Mouse (Mus musculus) intestine, postnatal 0 days (tissue): Measurements from ENCODE around the gene Scml4. TPM values are rescaled to one million over a fixed set of nuclear protein-coding genes. Genes with fewer than 3 reads are reported as not detected.

Source experiments
- ATAC-seq: fragments of 200-750 bp; cut with Nextera tagmentation; 2 replicates; pipeline ENCODE4 v1.8.0; 2017; ENCODE audit warnings: mild to moderate bottlenecking, moderate TSS enrichment, moderate library complexity
- H3K27ac ChIP-seq: fragments of 300-500 bp; sonication (generic); 2 replicates; pipeline ENCODE4 v1.5.1; 2014; ENCODE audit warnings: mild to moderate bottlenecking, low read depth, low read length, moderate library complexity
- H3K27me3 ChIP-seq: fragments of 300-500 bp; sonication (generic); replicated peaks from 2 replicates; pipeline ENCODE4 v1.6.1; 2014; ENCODE audit warnings: low read length, mixed read lengths; ENCODE audit not compliant: control insufficient read depth, insufficient read depth
- H3K36me3 ChIP-seq: fragments of 300-500 bp; sonication (generic); 2 replicates; pipeline ENCODE4 v1.6.1; 2014; ENCODE audit warnings: mild to moderate bottlenecking, moderate library complexity; ENCODE audit not compliant: control insufficient read depth, insufficient read depth
- H3K4me1 ChIP-seq: fragments of 300-500 bp; sonication (generic); replicated peaks from 2 replicates; pipeline ENCODE4 v1.6.1; 2014; ENCODE audit warnings: antibody characterized with exemption, low read length, mixed read lengths; ENCODE audit not compliant: control insufficient read depth, insufficient read depth
- H3K4me2 ChIP-seq: fragments of 300-500 bp; sonication (generic); replicated peaks from 2 replicates; pipeline ENCODE4 v1.6.1; 2014; ENCODE audit warnings: low read depth, mild to moderate bottlenecking, moderate library complexity
- H3K4me3 ChIP-seq: fragments of 300-500 bp; sonication (generic); 2 replicates; pipeline ENCODE4 v1.5.1; 2014; ENCODE audit warnings: low read depth, low read length
- H3K9ac ChIP-seq: fragments of 300-500 bp; sonication (generic); 2 replicates; pipeline ENCODE4 v1.6.1; 2014; ENCODE audit warnings: mild to moderate bottlenecking, low read depth, low read length
- H3K9me3 ChIP-seq: fragments of 300-500 bp; sonication (generic); 2 replicates; pipeline ENCODE4 v1.6.1; 2016; ENCODE audit warnings: mixed run types; ENCODE audit not compliant: control insufficient read depth
- CTCF ChIP-seq: sonication (generic); IDR thresholded peaks from 2 replicates; pipeline ENCODE4 v1.5.1; 2016; ENCODE audit warnings: low read depth, mild to moderate bottlenecking, control low read depth, antibody characterized with exemption, moderate library complexity
- WGBS: fragments of 180-500 bp; shearing (Covaris S2); extraction: QIAGEN DNeasy Blood & Tissue Kit; methylation state at CpG from one replicate; pipeline ENCODE4 v1.1.7; 2014; 5-methylcytosine and 5-hydroxymethylcytosine counted together
- polyA plus RNA-seq: library from polyadenylated mRNA; unstranded; fragments of >200 nt; fragmentation: Nextera tagmentation; extraction: Ambion mirVana; gene quantifications from 2 replicates; pipeline ENCODE4 v1.2.1, GENCODE M21; 2015

Scml4 gene
- polyA plus RNA-seq, 1 experiment from 2014 or later = 13.0 TPM

DNA sequence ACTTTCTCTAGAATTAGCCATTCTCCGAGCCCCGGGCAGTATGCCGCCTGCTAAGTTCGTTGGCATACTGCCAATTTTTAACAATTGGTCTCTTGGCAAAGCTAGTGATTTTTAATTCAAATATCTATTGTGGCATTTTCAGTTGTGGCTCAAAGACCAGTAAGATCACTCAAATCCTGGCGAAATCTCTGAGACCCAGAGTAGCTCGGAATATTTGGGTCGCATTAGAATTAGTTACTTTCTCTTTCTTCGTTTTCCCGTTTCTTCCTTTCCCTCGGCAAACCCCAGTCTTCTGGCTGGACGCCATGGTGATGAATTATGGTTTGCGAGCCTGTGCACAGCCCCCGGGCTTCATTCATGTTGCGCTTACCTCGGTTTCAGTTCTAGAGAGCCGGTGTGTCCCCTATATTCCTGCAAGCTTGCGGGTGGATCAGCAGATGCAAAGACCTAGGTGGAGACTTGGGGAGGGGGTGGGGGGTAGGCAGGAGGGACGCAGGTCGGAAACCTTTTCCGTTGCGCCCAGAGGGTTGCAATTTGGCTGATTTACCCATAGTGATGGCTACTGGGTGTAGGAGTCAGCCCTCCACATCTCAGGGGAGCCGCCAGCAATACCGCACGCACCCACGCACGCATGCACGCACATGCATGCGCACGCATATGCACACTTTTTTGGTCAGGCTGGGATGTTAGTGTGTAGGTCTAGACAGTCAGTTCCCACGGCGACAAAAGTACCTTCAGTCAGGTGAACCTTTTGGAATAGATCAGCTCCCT is 3.6 kb downstream of the Scml4 start:
- Histone ChIP-seq H3K36me3 (no peaks in the 10 kb centered on the region), H3K4me3 (peak overlapping the region; percentile 30), H3K27ac (no peak overlapping the region), H3K9me3 (no peaks in the 10 kb centered on the region), H3K4me2 (peak overlapping the region; percentile 61), H3K9ac (no peak overlapping the region), H3K27me3 (no peaks in the 10 kb centered on the region), H3K4me1 (0 out of 2 replicates have a peak, but pooled peaks cover 2% of the 10 kb centered on the region)
- TF ChIP-seq CTCF = no peak
- ATAC-seq = no peak
- WGBS = 38% methylated on average over 31 of the region's 31 CpGs

DNA sequence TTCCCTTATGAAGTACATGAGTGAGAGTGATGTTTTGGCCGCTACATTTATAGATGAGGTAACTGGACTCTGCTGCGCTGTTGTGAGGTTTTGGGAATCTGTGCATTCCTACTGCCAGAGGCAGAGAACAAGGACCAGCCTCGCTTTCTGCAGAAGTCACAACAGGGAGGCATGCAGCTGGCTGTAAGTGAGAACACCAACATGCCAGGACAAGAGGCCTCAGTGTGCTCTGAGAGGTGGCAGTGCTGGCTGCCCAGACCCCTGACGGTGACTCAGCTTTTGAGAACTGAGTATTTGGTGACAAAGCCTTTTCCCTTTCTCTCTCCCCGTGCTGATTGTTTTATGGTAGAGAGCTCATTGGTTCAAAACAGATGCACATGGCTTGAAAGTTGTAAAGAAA is 4.5 kb downstream of the Scml4 start:
- ATAC-seq = no peak
- Histone ChIP-seq H3K27ac (no peak overlapping the region), H3K9ac (no peak overlapping the region), H3K4me3 (no peak overlapping the region), H3K4me1 (0 out of 2 replicates have a peak, but pooled peaks cover 2% of the 10 kb centered on the region), H3K9me3 (no peaks in the 10 kb centered on the region), H3K27me3 (no peaks in the 10 kb centered on the region), H3K36me3 (no peaks in the 10 kb centered on the region), H3K4me2 (0 out of 2 replicates have a peak overlapping the region, but pooled peaks have one; percentile 61)
- no peak for TF ChIP-seq CTCF
- WGBS = 58% methylated on average over 5 of the region's 5 CpGs

DNA sequence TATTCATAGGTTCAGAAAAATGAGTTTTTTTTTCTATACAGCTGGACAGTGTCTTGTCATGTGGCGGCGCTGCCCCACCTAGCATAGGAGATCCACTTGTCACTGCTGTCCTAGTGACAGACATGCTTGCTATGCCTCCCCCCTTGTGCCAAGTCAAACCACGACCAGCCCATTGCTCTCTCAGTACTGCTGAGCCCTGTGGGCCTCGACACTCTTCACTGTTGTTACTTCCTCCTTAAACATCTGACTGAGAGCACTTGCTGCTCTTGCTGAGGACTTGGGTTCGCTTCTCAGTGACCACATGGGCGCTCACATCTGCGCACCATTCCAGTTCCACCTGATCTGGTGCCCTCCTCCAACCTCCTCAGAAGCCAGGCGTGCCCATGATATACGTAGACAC is 8.2 kb downstream of the Scml4 start:
- ATAC-seq = no peak
- no peak overlapping the region for H3K9ac ChIP-seq
- H3K4me3 ChIP-seq = no peak overlapping the region
- no peak overlapping the region for H3K27ac ChIP-seq
- no peak overlapping the region for H3K4me2 ChIP-seq
- no peaks in the 10 kb centered on the region for H3K36me3 ChIP-seq
- H3K4me1 ChIP-seq = no peaks in the 10 kb centered on the region
- no peak for TF ChIP-seq CTCF
- H3K9me3 ChIP-seq = no peaks in the 10 kb centered on the region
- WGBS = 87% methylated on average over 9 of the region's 9 CpGs
- no peaks in the 10 kb centered on the region for H3K27me3 ChIP-seq

DNA sequence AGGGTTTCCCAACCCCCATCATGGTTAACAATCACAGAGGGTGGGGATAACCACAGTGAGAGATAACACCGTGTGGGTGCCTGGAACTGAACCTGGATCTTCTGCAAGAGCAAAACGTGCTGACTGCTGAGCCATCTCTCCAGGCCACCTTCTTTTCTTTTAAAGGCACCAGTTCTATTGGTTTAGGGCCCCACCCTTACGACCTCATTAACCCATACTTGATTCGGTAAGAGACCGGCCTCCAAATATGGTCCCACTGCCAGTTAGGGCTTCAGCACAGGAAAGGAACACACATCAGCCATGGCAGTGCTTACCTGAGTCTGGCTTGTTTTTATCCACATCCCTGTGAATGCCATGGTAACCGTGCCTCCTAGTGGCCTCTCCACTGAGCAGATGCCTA is 9.3 kb downstream of the Scml4 start:
- ATAC-seq = no peak
- Histone ChIP-seq H3K9me3 (no peaks in the 10 kb centered on the region), H3K27me3 (no peaks in the 10 kb centered on the region)

DNA sequence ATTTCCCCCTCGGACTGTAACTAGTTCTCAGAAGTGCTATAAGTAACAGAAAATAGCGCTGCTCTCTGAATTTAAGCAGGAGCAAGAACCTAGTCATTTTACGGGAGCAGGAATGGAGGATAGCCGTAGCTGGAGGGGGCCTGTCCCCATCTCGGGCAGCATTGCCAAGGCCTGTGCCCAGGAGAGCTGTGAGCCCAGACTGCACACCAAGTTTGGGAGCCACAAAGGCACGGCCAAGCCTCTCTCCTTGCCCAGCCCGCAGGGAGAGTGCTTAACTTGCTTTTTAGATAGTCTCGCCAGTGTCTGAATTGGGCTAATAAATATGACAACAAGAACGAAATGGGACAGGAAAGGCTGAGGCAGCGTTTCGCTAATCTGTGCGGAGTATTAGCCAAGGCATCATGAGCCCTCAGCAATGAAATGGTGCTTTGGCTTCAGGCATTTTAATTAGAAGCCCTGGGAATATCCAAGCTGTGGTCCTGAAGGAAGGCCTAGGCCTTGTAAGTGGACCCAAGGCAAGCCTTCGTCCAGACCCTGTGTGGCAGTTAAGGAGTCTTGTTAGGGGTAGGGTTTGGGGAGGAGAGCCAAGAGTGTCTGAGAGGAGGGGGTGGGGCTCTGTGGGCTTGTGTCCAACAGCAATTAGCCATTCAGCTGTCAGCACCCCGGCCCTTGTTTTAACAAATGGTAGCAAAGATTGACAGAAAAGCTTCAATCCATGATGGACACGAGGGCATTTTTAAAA is 12.3 kb downstream of the Scml4 start:
- WGBS = 83% methylated on average over 15 of the region's 15 CpGs
- H3K27ac ChIP-seq = no peak overlapping the region
- H3K9ac ChIP-seq = no peak overlapping the region
- no peak for ATAC-seq
- H3K36me3 ChIP-seq = no peaks in the 10 kb centered on the region
- H3K4me1 ChIP-seq = no peaks in the 10 kb centered on the region
- TF ChIP-seq CTCF = no peak
- H3K4me2 ChIP-seq = no peak overlapping the region
- H3K9me3 ChIP-seq = no peaks in the 10 kb centered on the region
- no peak overlapping the region for H3K4me3 ChIP-seq
- no peaks in the 10 kb centered on the region for H3K27me3 ChIP-seq

More for the DNA sequence above, 9.3 kb downstream of the Scml4 start:
- H3K4me1 ChIP-seq = no peaks in the 10 kb centered on the region
- H3K9ac ChIP-seq = no peak overlapping the region
- WGBS = 58% methylated on average over 6 of the region's 6 CpGs
- TF ChIP-seq CTCF = peak; percentile 43; the same call in 1 of the 2 replicates
- no peak overlapping the region for H3K4me2 ChIP-seq
- H3K4me3 ChIP-seq = no peak overlapping the region
- H3K27ac ChIP-seq = no peak overlapping the region
- H3K36me3 ChIP-seq = no peaks in the 10 kb centered on the region

DNA sequence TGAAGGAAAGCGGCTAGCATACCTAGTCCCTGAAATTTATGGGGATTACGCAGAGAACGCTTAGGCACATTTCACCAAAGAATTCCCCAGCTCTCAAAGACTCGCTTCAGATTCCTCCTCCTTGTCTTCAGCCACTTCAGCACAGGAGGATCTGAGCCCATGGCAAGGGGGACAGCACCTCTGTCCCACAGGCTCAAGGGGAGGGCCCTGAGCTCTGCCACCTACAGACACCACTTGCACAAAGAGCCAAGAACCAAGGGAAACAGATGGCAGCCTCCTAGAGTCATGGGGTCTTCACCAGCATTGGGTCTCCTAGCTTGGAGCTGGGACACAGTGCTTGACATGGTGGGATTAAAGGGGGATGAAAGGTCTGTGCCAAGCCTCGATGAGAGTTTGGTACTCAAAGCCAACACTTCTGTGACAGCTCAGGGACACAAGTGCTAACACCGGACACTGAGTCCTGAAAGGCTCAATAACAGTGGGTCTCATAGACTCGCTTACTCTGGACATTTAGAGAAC is 13.0 kb downstream of the Scml4 start:
- no peaks in the 10 kb centered on the region for H3K36me3 ChIP-seq
- no peak overlapping the region for H3K9ac ChIP-seq
- H3K27me3 ChIP-seq = no peaks in the 10 kb centered on the region
- no peaks in the 10 kb centered on the region for H3K9me3 ChIP-seq
- 89% methylated on average over 7 of the region's 7 CpGs for WGBS
- H3K4me1 ChIP-seq = no peaks in the 10 kb centered on the region
- no peak for ATAC-seq
- no peak overlapping the region for H3K4me3 ChIP-seq
- H3K4me2 ChIP-seq = no peak overlapping the region
- no peak for TF ChIP-seq CTCF
- no peak overlapping the region for H3K27ac ChIP-seq
